Mouse (Mus musculus) adipocyte (in vitro differentiated cells): ENCODE results near the gene Rhobtb3.
"Not testable (repeated sequence)": the region's sequence is repeated elsewhere in the genome, so short reads cannot be mapped to it uniquely, and the experiment has no call there.

Experiments
- DNase-seq: peaks from one replicate; pipeline ENCODE4 v3.0.0-alpha.2; 2016; ENCODE audit warnings: low spot score

Gene Rhobtb3

DNA sequence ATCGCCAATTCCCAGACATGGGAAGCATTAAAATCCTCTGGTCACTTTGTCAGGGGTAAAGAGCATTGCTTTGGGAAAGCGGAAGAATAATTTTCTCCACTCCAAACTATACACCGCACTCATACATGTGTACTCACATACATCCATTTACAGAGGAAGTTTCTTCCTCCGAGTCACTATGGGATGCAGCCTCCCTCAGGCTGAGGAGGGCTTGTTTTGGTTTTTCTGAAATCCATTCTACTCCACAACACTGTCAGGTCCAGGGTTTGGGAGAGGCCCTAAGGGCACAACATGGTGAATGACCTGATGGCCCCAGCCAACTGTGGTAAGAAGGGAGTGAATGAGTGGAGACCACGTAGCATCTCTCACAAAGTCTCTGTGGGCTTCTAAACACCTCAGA is 14.7 kb downstream of the Rhobtb3 start:
- not testable (repeated sequence) for DNase-seq

DNA sequence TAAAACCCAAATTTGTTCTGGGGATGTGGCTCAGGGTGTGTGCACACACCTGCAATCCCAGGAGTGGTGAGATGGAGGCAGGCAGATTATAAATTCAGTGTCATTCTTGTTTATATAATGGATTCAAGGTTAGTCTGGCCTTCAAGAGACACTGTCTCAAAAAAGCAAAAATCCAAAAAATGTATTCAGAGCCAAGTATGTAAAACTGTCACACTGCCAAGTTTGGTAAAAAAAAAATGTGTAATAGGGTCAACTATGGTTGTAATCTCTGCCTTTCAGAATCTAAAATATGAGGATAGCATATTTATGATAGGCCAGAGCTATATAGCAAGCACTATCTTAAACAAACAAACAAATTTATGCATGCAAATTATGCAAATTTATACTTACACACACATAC is 15.8 kb downstream of the Rhobtb3 start:
- DNase-seq, result no peak

- peak; percentile 28 for DNase-seq
These were observed 29.6 kb downstream of the Rhobtb3 start for GRCm38 (mm10) chr13:75914151-75914550.

- no peak for DNase-seq
These were observed 35.5 kb downstream of the Rhobtb3 start for GRCm38 (mm10) chr13:75908187-75908586.

- DNase-seq, result no peak
These were observed 36.6 kb downstream of the Rhobtb3 start for GRCm38 (mm10) chr13:75907133-75907532.

- DNase-seq, result no peak
These were observed 39.1 kb downstream of the Rhobtb3 start for GRCm38 (mm10) chr13:75904660-75905059.

- not testable (repeated sequence) for DNase-seq
These were observed 42.8 kb downstream of the Rhobtb3 start for GRCm38 (mm10) chr13:75900928-75901327.

DNA sequence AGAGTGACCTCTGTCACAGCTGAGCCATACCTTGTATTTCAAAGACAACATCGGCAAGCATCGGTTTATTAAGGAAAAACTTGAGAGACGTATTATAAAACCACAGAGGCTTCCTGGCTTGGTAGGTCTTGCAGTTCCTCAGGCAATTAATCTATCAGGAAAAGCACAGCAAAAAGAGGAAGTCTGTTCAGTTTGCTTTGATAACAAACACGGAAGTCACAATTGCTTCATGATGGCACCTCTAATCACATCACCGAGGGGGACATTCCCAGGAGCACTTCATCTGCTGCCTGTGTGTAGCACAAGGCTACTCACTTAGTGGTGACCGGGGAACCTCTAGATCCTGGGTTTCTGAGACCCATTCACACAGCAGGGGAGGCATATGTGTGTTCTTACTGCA is 50.8 kb downstream of the Rhobtb3 start:
- DNase-seq, result no peak

- no peak for DNase-seq
These were observed 51.4 kb downstream of the Rhobtb3 start for GRCm38 (mm10) chr13:75892291-75892690.

DNA sequence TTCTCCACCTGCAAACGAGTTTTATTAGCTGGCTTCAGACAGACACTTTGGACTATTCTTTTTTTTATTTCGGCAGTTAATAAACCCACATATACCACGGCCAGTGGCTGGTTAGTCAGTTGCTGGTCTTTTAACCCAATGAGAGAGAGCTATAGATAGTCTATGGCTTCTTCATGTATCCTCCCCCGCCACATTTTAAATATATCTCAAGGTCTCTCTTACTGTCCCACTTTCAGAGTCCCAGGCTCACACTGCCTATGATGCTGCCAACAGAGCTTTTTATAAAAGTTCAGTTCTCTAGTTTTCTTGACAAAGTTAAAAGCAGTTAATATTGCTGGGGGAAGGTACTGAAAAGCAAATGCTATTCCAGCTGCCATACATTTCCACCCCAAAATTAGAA is 51.9 kb downstream of the Rhobtb3 start:
- DNase-seq, result no peak

GRCm38 (mm10) chr13:75883792-75884191 is 59.9 kb downstream of the Rhobtb3 start:
- no peak for DNase-seq

GRCm38 (mm10) chr13:75880501-75880900 is 63.2 kb downstream of the Rhobtb3 start:
- DNase-seq, result no peak

DNA sequence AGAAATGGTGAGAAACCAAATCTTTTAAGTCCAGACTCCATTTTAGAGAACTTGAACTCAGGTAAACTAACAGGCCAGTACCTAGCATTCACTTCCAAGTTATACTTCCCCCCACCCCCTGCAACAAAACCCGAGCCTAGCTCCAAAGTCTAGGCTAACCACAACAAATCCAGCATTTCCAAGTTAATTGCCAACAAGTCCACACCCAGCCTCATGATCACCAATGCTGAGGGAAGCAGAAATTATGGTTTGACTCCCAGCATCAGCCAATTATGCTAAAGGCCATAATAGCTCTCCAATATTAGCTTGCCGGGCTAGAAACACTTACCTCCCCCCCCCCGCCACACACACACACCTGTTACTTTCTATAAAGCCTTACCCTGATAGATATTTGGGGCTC is 64.0 kb downstream of the Rhobtb3 start:
- no peak for DNase-seq

DNA sequence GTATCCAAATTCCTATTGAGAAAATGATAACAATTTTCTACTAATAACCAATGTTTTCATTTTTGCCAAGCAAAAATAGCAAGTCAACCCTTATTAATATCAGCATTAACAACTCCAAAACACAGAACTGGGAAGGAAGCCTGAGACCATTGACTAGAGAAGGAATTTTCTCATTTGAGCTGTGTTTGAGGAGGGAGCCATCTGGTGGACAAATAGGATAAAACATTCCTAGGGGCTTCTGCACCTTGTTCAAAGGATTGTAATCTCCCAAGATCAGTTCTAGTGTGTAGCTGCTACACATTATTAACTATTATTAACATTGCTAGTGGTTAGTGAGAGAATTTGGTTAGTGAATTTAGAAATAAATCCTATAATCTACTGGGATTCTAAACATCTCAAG is 65.8 kb downstream of the Rhobtb3 start:
- peak; percentile 82 for DNase-seq

DNA sequence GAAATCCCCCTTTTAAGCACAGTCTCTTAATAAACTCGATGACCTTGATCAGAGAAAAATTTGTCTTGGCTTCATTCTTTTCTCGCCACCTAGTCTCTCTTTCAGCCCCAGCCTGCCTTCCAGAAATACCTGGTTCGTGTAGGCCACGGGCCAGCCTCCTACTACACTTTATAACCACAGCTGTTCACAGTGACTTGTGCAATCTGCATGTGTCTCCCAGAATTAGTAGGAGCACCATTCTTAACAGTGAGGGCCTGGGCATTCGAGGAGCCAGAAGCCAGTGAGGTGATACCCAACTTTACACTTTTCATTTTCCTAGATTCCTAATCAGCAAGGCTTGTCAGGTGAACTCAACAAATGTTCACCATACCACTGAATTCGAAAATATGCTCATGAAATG is 67.1 kb downstream of the Rhobtb3 start:
- DNase-seq, result peak; percentile 20

DNA sequence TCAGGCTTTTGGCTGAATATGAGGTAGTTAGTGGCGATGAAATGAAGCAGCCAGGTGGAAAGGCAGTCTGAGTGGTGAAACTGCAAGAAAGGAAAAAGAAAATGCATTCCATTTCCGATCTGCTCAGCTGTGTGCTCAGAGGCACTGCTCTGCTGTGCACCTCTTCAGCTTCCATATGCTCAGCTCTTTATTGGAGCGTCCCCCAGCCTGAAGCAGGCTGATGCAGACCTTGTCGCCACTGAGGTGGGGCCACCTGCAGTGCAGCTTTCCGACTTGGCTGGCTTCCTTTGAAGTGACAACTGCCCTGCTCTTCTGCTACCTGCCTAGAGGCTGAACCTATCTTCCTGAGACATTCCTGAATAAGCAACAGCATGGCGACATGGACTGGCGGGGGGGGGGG is 67.5 kb downstream of the Rhobtb3 start:
- not testable (repeated sequence) for DNase-seq

DNA sequence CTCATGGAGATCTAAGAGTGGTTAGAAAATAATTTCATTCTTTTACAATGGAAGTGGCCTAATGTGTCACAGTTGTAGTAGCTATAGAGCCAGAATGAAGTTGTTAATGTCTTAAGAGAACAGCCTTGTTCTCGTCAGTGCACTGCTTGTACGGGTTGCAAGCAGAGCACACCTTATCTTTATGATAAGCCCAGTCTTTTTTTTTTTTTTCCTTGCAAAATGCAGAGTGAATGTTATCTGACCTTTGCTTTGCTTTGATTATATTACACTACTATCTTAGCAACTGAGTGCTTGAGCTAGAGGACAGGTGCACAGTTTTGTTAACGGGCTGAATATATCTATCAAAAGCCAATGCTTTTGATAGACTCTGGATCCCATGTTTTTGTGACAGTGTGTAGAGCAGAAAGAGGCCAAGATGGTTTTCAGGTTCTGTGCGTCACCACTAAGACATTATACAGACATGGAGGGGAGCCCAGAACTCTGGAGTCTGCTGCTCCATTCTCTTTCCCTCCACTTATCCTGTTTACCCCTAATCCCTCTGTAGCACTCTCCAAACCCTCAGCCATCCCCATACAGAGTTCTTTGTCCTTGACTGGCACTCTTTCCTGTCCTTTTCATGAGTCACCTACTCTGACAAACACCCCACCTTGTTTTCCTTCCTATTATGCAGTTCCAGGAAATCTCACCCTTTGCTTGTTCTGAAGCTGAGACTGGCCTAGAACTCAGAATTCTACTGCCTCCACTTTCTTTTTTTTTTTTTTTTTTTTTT is 68.9 kb downstream of the Rhobtb3 start:
- DNase-seq, result no peak

GRCm38 (mm10) chr13:75867876-75868275 is 75.8 kb downstream of the Rhobtb3 start:
- DNase-seq, result no peak

DNA sequence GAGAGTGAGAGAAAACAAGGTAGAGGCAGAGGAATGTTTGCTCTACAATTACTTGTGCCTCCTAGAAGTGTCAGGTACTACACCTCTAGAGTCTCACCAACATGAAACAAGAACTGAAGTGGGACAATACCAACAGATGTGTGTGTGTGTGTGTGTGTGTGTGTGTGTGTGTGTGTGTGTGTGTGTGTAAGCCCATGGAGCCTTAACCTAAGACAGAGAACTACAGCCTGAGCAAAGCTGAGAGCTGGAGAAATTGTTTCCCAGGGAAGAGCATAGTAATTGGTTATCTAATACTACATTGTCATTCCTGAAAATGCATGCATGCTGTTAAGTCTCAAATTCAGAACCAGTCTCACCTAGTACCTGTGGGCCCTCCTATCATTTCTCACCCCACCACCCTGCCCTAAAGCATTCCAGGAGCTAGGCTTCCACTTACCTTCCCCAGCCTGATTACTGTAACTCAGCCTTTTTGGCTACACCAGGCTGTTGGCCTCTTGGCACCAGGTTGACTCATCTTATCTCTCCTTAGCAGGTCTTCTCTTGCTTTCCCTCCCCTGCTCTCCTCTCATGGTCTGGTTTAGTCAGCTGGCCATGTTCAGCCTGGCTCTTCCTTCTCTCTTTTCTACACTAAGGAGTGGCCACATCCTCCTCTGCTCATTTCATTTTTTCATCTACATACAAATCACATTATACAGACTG is 78.1 kb downstream of the Rhobtb3 start:
- DNase-seq, result no peak

- DNase-seq, result no peak
These were observed 84.4 kb downstream of the Rhobtb3 start for GRCm38 (mm10) chr13:75859264-75859844.

DNA sequence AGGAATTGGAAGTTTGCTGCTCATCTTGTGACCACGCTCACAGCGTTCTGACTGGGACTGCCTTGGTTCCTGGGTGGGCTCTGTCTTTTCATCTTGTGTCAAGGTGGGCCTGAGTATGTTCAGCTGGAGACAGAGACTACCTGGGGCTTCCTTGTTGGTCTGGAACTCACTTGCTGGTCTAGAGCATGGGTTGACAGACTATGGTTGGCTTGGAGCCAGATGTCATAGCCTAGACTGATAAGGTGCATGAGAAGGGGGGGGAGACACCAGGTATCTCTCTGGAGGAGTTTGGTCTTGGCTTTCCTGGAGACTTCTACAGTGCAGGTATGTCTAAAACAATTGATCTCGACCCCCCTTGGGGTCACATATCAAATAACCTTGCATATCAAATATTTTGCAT is 90.6 kb downstream of the Rhobtb3 start:
- no peak for DNase-seq

- DNase-seq, result no peak
These were observed 91.7 kb downstream of the Rhobtb3 start for GRCm38 (mm10) chr13:75852027-75852426.

- no peak for DNase-seq
These were observed 96.7 kb downstream of the Rhobtb3 start for GRCm38 (mm10) chr13:75847027-75847426.
